Mouse (Mus musculus) frontal cortex, adult 2 months (tissue): ENCODE measurements around the gene Myl12a. TPM values are rescaled to one million over a fixed set of nuclear protein-coding genes. Genes with fewer than 3 reads are reported as not detected.

Experiments
- DNase-seq, 2 experiments: peaks; one replicate each; pipeline ENCODE4 v3.0.0; 2022; ENCODE audit warnings: low spot score in 1 of 2; ENCODE audit errors: extremely low spot score in 1 of 2
- polyA plus RNA-seq: library from polyadenylated mRNA; depleted of rRNA; stranded (reverse); fragments of >200 nt; gene quantifications from 2 replicates; pipeline ENCODE4 v1.2.3, GENCODE M21; 2012; rRNA removed

The Myl12a gene
- polyA plus RNA-seq, 1 experiment, result 42.9 TPM

DNA sequence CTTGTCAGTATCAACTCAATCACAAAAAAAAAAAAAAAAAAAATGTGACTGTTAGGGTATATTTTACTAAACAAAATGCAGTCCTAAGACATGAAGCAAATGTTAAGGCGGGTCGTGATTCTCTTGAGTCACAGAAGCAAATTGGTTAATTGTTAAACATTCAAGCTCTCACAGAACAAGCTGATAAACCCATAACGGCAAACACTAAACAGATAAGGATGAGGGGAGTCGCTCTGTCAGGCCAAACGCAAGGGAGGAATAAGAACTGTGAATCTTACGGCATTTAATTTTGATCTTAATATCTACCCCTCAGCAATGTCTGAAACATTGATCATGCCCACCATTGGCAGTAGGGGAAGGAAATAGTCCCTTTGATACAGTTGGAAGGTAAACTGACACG is 53.5 kb downstream of the Myl12a start:
- no peak for DNase-seq

DNA sequence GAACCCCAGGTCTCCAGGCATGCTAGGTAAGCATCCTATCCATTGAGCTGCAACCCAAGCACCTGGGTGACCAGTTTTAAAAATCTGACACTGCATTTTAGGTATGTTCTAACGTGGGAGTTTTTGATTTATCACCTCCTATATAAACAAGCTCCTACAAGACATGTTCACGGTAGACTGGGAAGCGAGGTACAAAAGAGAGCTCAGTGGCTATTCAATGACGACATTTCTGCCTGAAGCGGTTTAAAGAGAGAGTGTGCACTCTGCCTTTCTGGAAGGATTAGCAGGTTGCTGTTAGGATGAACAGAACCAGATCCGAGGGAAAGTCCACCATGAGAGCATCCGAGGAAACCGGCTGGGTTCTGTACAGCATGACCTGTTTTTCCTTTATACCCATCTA is 54.0 kb downstream of the Myl12a start:
- no peak for DNase-seq

DNA sequence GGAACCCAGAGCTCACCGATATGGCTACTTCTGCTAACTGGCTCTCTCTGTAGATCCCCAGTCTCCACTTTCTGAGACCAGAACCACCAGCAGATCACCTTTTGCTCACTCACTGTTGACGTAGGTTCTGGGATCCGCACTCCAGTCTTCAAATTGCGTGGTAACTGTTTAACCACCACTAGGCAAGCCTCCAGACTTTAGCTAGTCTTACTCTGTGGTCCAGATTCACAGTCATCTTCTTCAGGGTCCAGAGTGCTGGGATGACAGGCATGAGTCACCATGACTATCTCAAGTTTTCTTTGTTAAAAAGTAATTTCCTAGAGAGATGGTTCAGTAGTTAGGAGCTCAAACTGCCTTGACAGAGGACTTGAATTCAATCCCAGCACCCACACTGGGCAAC is 58.9 kb downstream of the Myl12a start:
- no peak for DNase-seq

Other genes starting within 250 kb of the Myl12a start
- gene Tgif1, start 149.3 kb downstream of the Myl12a start, polyA plus RNA-seq, result 2.9 and 3.8 TPM in 2 replicates
- gene Myom1, start 245 bp downstream of the Myl12a start, polyA plus RNA-seq, result 2.8 and 3.7 TPM in 2 replicates
- gene Lpin2, start 179.7 kb upstream of the Myl12a start, polyA plus RNA-seq, result 44.9 and 47.1 TPM in 2 replicates